Mouse (Mus musculus): ENCODE data around the gene Tie1.

The Tie1 gene

GRCm38 (mm10) chr4:118472687-118473086 lies 17.2 kb downstream of the Tie1 start:
- DNase-seq (ENCODE audit: low spot score): no peak

- DNase-seq (ENCODE audit: low spot score): no peak
Observed at GRCm38 (mm10) chr4:118471281-118471680, 18.6 kb downstream of the Tie1 start.

DNA sequence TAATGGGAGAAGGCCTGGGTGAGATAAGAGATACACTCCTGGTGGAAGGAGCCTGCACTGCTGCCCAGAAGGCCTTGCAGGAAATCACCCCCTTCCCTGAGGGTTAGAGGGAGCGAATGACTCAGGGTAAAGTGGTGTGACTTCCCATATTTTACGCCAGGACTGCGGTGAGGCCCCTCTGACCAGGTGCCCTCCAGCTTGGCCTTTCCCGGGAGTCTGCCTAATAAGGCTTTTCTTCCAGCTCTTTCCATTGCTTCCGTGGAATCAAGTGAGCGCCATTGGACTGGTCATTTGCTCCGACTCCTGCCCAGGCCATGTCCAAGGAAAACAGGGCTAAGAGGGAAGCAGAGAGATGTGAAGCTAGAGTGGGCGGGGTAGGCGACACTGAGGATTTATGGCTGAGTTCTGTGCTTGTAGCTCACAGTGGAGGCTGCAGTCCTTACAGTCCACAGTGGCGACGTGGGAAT lies 24.1 kb downstream of the Tie1 start:
- no peak for DNase-seq (ENCODE audit: low spot score)

- DNase-seq (ENCODE audit: low spot score): no peak
Observed at GRCm38 (mm10) chr4:118464956-118465355, 24.9 kb downstream of the Tie1 start.

DNA sequence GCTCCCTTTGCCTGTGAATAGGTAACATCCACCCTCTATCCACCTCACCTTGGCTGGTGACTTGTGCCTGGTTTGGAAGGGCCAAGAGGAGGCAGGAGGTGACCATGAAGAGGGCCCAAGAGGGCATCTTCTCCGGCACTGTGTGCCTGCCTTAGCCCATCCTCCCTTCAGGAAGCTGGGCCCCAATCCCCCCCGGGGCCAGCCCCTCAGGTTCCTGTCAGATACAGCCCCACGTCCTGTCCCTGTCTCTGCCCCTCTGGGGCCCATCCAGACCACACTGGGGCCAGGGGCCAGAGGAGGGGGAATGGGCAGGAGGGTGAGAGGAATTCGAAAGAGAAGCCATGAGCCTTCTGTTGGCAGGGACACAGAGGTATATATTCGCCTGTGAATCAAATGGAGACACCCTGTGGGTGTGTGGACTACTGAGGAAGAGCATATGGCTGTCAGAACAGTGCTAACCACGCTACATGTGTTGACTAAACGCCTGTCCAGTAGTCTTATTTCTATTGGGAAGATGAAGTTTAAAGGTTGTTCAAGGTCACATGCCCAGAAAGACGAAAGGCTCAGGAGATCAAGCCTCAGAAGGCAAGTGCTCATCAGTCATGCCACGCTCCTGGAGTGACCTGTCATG lies 32.4 kb downstream of the Tie1 start, which contains the start of gene Mpl:
TSS of gene Mpl (minus strand) at position 169 of the 631 bp plus-strand sequence.
- DNase-seq (ENCODE audit: low spot score): no peak

GRCm38 (mm10) chr4:118446415-118447153 lies 43.3 kb downstream of the Tie1 start:
- DNase-seq (ENCODE audit: low spot score): no peak

DNA sequence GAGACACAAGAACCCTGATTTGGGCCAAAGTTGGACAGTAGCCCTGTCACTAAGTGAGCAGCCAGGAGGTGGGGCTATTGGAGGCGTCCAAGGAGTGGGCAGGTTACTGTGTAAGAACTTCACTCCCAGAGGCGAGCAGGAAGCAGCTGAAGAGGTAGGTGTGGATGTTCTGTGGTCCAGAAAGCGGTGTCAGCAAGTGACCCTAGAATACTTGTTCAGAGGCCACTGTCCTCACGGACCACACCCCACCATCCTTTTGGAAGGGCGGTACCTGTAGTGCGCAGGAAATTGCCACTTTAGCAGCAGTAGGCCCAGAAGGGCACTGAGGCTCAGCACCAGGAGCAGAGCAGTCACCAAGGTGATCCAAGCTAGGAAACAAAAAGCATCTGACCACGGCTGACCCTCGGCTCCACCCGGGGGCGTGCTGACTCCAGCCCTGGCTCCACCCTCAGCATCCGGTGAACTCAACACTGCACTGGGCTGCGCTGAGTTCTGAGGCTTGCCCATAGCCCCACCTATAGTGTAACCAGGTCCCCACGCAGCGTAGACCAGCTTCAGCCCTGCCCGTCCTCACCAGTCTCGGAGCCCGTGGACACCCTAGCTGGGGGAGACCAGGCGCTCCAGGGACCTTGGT lies 44.0 kb downstream of the Tie1 start:
- no peak for DNase-seq (ENCODE audit: low spot score)

DNA sequence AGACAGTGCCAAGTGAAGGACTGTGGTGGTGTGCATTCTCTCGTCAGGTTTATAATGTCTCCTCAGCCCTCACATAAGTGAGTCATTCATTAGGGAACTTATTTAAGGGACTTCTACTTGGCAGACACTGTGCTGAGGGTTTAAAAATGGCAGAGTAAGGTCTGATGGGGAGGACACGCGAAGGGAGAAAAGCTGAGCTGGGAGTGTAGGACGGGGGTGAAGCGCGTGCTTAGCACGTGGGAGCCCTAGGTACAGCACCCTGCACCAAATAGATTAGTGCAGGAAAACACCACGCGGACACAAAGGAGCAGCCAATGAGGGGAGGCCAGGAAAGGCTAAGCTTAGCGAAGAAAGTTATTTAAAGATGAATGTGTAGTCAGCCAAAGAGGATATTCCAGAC lies 44.8 kb downstream of the Tie1 start:
- DNase-seq (ENCODE audit: low spot score): no peak

DNA sequence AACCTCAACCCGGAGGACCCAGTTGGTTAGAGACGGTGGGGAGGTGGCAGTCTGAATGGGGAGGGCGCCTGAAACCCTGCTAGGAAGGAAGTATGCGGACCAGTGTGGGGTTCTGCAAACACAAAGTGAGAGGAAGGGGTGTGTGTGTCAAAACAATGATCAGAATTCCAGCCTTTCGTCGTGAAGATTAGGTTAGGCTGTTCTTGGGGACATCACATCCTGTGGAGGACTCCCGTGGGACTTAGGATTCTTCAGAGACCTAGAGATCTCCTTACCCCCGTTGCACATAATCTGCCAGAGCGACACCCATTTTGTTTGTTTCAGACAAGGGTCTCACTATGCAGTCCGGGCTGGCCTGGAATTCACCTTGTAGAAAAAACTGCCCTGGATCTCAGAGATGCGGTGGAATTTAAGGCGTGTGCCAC lies 52.0 kb downstream of the Tie1 start:
- no peak for DNase-seq (ENCODE audit: low spot score)

DNA sequence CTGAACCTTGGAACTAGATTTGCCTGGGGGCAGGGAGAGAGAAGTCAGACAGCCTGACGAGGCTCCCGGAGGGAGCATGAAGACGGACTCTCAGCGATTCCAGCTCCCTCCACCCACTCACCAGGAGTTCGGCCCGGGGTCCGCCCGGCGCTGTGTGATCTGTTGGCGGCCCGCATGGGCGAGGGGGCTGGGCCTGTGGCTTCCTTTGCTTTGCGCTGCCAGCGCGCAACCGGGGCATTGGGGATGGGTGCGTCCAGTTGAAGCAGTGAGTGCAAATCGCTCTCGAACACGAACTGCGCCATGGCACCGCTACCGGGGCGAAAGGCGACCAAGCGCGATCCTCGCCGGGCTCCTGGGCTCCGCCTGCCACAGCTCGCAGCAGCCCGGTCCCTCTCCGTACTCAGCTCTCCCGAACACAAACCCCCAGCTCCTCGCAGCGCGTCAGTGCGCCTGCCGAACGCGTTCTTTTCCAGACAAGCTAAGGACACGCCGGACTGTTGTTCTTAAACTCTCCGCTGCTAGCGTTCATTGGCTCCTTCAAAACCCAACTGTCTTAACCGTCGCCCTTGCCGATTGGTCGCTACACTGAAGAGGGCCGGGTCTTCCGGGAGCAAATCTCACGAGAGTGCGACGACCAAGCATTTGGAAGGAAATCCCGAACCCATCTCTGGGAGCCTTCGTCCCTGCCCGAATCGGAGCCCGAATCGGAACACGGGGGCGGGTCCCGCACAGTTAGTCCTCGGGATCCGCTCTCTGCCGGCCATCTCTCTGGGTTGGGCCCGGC lies 52.8 kb downstream of the Tie1 start, which contains the start of gene Cdc20:
TSS of gene Cdc20 (minus strand) at position 533 of the 784 bp plus-strand sequence.
- DNase-seq (ENCODE audit: low spot score): peak; percentile 65

GRCm38 (mm10) chr4:118432332-118432731 lies 57.5 kb downstream of the Tie1 start:
- DNase-seq (ENCODE audit: low spot score): no peak

GRCm38 (mm10) chr4:118429215-118429895 lies 60.5 kb downstream of the Tie1 start:
- DNase-seq (ENCODE audit: low spot score): no peak

DNA sequence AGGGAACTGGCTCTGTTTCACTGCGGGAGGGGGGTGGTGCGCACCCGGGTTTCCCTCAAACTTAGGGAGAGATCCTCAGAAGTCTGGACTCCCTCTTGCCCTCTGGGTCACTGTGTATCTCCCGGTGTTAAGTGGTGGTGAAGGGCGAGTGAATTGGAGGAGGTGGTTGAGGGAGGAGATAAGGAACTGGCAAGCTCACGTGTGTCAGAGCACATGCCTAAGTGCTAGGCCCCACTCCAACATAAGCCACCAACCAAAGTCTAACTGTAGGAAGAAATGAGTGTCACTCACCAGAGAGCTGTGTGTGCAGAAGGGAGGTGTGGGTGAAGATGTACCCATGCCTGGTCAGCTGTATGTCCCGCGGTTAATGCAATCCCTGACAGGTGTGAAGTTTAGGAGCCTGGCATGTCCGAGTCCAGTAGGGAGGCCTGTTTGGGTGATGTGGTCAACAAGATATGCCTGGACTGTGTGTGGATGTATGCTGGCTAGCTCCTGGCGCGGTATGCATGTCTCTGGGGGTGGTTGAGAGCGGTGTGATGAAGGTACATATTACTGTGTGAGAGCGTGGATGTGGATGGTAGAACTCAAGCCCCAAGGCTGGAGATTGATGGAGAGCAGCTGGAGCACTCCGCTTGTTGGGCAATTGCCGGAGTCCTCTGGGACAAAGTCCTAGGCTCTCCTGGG lies 61.2 kb downstream of the Tie1 start:
- no peak for DNase-seq (ENCODE audit: low spot score)

DNA sequence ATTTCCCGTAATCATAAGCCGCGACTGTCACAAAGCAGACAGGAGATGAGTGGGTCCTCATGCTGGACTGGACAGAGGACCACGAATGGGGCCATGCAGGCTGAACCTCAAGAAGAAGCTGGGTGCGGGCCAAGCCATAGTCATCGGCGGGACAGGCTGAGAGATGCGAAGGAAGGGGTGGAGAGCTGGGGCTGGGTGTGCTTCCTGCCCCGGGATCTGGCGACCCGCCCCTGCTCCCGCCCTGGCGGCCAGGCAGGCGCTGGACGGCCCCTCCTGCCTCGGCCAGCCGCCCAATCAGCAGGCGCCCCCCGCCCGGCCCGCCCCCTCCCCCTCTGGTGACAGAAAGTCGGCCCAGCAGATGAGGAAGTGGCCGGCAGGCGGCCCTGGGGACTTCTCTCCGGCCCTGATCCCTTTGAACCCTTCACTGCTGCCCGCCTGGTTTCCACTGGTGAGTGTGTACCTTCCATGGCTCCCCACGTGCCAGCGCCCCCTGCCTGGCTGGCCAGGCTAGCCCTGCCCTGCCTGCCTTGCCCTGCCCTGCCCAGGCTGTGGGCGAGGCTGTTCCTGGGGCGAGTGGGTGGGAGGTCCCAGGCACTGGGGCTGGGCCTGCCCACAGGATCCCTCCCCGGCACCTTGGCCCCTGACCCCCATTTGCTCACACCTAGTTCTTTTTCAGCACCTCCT lies 62.0 kb downstream of the Tie1 start, which contains the start of gene Elovl1:
TSS of gene Elovl1 (plus strand) at position 326 of the 684 bp plus-strand sequence.
- DNase-seq (ENCODE audit: low spot score): peak; percentile 72

DNA sequence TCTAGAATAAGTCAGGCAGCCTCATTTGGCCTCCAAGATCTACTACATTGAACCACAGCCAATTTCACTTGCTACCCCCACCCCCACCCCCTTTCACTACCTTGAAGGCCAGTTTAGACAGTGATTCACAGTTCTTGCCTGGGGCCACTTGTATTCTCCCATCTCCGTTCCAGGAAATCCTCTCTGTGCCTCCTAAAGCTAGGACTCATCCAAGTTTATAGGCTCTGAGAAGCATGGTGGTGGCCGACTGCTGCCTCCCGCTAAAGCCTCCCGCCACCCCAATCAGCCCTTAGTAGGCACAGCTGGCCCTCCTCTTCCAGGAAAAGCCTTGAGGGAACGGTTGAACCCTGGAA lies 62.5 kb downstream of the Tie1 start:
- no peak for DNase-seq (ENCODE audit: low spot score)

DNA sequence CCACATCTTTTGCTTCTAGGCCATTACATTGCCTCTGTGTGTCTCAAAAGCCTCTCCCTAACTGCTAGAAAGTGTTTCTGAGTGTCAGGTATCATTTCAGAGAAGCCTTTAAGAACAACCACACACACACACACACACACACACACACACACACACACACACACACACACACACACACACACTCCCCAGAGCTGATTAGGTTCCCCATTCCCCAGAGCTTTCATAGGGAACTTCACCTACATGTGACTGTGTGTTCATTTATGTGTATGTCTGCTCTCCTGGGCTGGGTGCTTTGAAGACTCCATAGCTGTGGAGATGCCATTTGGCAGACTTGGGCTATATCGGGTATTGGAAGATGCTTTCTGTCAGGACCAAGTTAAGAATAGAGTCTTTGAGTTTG lies 64.5 kb downstream of the Tie1 start:
- no peak for DNase-seq (ENCODE audit: low spot score)

DNA sequence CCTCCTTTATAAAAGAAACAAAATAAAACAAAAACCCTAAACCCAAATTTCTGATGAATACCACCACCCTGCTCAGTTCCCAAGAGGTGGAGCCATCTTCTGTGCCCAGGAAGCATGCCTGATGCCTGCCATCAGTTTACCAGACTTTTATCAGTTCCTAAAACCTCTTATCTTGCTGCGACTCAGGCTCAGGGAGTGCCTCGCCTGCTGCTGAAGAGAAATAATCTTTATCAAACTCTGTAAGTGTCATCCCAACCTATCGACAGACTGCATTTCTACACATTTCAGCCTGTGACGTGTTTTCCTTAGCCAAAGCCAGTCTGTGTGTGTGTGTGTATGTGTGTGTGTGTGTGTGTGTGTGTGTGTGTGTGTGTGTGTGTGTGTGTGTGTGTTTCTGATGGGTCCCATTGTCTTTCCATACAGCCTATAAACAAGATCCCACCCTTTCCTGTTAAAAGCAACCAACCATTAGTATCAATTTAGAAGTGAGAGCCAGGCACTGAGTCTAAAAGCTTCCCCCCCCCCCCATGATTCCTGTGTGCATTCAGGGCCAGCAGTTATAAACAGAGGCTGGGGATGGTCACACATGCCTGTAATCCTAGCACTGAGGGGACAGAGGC lies 65.2 kb downstream of the Tie1 start:
- DNase-seq (ENCODE audit: low spot score): no peak

GRCm38 (mm10) chr4:118421384-118421783 lies 68.5 kb downstream of the Tie1 start:
- DNase-seq (ENCODE audit: low spot score): no peak
